Mouse (Mus musculus) midbrain, embryonic 12.5 days (tissue): Measurements from ENCODE around the gene Ccr7. TPM values are rescaled to one million over a fixed set of nuclear protein-coding genes. Genes with fewer than 3 reads are reported as not detected.

ENCODE experiments used
- ATAC-seq: fragments of 200-750 bp; cut with Nextera tagmentation; 2 replicates; pipeline ENCODE4 v1.8.0; 2017; ENCODE audit warnings: low read depth, moderate TSS enrichment, moderate library complexity; ENCODE audit not compliant: low FRiP score
- H3K27ac ChIP-seq: fragments of 300-500 bp; sonication (generic); replicated peaks from 2 replicates; pipeline ENCODE4 v1.5.1; 2016; ENCODE audit warnings: mild to moderate bottlenecking
- H3K27me3 ChIP-seq: fragments of 300-500 bp; sonication (generic); 2 replicates; pipeline ENCODE4 v1.6.1; 2016; ENCODE audit warnings: mild to moderate bottlenecking
- H3K36me3 ChIP-seq: fragments of 300-500 bp; sonication (generic); 2 replicates; pipeline ENCODE4 v1.6.1; 2016
- H3K4me1 ChIP-seq: fragments of 300-500 bp; sonication (generic); 2 replicates; pipeline ENCODE4 v1.6.1; 2016
- H3K4me2 ChIP-seq: fragments of 300-500 bp; sonication (generic); replicated peaks from 2 replicates; pipeline ENCODE4 v1.6.1; 2016; ENCODE audit warnings: mild to moderate bottlenecking, moderate library complexity
- H3K4me3 ChIP-seq: fragments of 300-500 bp; sonication (generic); 2 replicates; pipeline ENCODE4 v1.5.1; 2016; ENCODE audit warnings: mild to moderate bottlenecking
- H3K9ac ChIP-seq: fragments of 300-500 bp; sonication (generic); replicated peaks from 2 replicates; pipeline ENCODE4 v1.6.1; 2016; ENCODE audit warnings: mild to moderate bottlenecking, moderate library complexity
- H3K9me3 ChIP-seq: fragments of 300-500 bp; sonication (generic); 2 replicates; pipeline ENCODE4 v1.6.1; 2016; ENCODE audit warnings: mild to moderate bottlenecking
- WGBS: fragments of 180-500 bp; shearing (Covaris S2); methylation state at CpG from one replicate; pipeline ENCODE4 v1.1.7; 2016; 5-methylcytosine and 5-hydroxymethylcytosine counted together
- polyA plus RNA-seq: library from polyadenylated mRNA; unstranded; fragments of >200 nt; fragmentation: Nextera tagmentation; extraction: Ambion mirVana; gene quantifications from 2 replicates; pipeline ENCODE4 v1.2.1, GENCODE M21; 2016

The Ccr7 gene
- polyA plus RNA-seq, 1 experiment from 2014 or later, result 0.11 TPM

GRCm38 (mm10) chr11:99143123-99144082 lies 11.5 kb downstream of the Ccr7 start:
- H3K4me1 ChIP-seq, result peaks cover 13% of the 10 kb centered on the region

GRCm38 (mm10) chr11:99142493-99143095 lies 12.3 kb downstream of the Ccr7 start:
- Histone ChIP-seq H3K27ac (no peak overlapping the region), H3K4me3 (no peak overlapping the region), H3K4me1 (peaks cover 5% of the 10 kb centered on the region), H3K9me3 (no peaks in the 10 kb centered on the region), H3K9ac (no peak overlapping the region), H3K4me2 (no peak overlapping the region), H3K36me3 (no peaks in the 10 kb centered on the region), H3K27me3 (no peaks in the 10 kb centered on the region)
- ATAC-seq, result no peak
- 57% methylated on average over 18 of the region's 18 CpGs for WGBS

More at GRCm38 (mm10) chr11:99143123-99144082, 11.5 kb downstream of the Ccr7 start:
- no peaks in the 10 kb centered on the region for H3K27me3 ChIP-seq
- no peak overlapping the region for H3K4me2 ChIP-seq
- no peak overlapping the region for H3K4me3 ChIP-seq
- H3K27ac ChIP-seq, result no peak overlapping the region
- no peaks in the 10 kb centered on the region for H3K36me3 ChIP-seq
- no peak overlapping the region for H3K9ac ChIP-seq
- ATAC-seq, result no peak
- no peaks in the 10 kb centered on the region for H3K9me3 ChIP-seq
- WGBS, result 79% methylated on average over 16 of the region's 16 CpGs

GRCm38 (mm10) chr11:99142046-99142445 lies 12.8 kb downstream of the Ccr7 start:
- Histone ChIP-seq H3K9me3 (no peaks in the 10 kb centered on the region), H3K4me2 (no peak overlapping the region), H3K27ac (no peak overlapping the region), H3K4me3 (no peak overlapping the region), H3K9ac (no peak overlapping the region), H3K4me1 (no peaks in the 10 kb centered on the region), H3K27me3 (no peaks in the 10 kb centered on the region), H3K36me3 (no peaks in the 10 kb centered on the region)
- ATAC-seq, result no peak
- 80% methylated on average over 6 of the region's 6 CpGs for WGBS

- Histone ChIP-seq H3K36me3 (no peaks in the 10 kb centered on the region), H3K27me3 (no peaks in the 10 kb centered on the region), H3K4me2 (no peak overlapping the region), H3K4me1 (peaks cover 1% of the 10 kb centered on the region; the same call in 1 of the 2 replicates), H3K9ac (no peak overlapping the region), H3K4me3 (no peak overlapping the region), H3K9me3 (no peaks in the 10 kb centered on the region), H3K27ac (no peak overlapping the region)
- 72% methylated on average over 7 of the region's 7 CpGs for WGBS
- no peak for ATAC-seq
Observed at GRCm38 (mm10) chr11:99141600-99141999, 13.3 kb downstream of the Ccr7 start.

DNA sequence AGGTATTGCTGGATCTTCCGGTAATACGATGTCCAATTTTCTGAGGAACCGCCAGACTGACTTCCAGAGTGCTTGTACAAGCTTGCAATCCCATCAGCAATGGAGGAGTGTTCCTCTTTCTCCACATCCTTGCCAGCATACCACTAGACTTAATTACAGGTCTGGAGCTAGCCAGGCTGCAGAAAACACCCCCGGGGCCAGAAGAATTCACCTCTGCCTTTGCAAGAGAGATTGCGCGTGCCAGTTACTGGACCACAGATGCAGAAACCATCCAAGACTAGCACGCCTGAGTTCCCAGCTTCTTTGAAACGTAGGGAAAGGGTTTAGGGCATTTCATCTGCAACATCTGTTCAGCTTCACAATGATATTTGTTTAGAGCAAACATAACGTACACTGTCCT lies 15.9 kb downstream of the Ccr7 start:
- Histone ChIP-seq H3K9me3 (no peaks in the 10 kb centered on the region), H3K9ac (no peak overlapping the region), H3K4me1 (peaks cover 6% of the 10 kb centered on the region), H3K4me3 (no peak overlapping the region), H3K36me3 (no peaks in the 10 kb centered on the region), H3K4me2 (no peak overlapping the region), H3K27me3 (no peaks in the 10 kb centered on the region), H3K27ac (no peak overlapping the region)
- WGBS, result 83% methylated on average over 9 of the region's 9 CpGs
- ATAC-seq, result no peak

DNA sequence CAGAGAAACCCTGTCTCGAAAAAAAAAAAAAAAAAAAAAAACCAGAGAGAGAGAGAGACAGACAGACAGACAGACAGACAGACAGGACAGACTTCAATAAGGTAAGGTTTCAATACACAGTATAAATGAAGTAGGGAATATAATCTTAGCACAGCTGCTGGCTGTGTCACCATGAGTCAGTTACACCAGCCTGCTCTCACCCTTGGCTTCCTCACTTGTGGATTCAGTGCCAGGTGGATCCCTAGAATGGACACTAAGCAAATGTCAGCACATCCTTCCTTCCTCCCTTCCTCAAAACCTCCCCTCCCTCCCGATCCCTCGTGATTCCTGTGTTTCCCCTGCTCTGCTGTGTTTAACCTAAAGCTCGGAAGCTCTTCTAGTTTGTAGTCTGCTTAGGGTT lies 17.5 kb downstream of the Ccr7 start:
- no peaks in the 10 kb centered on the region for H3K27me3 ChIP-seq
- peaks cover 17% of the 10 kb centered on the region for H3K4me1 ChIP-seq
- H3K4me3 ChIP-seq, result no peak overlapping the region
- ATAC-seq, result no peak
- H3K4me2 ChIP-seq, result no peak overlapping the region
- H3K27ac ChIP-seq, result no peak overlapping the region
- H3K9ac ChIP-seq, result no peak overlapping the region
- WGBS, result 91% methylated on average over 3 of the region's 4 CpGs
- no peaks in the 10 kb centered on the region for H3K36me3 ChIP-seq
- no peaks in the 10 kb centered on the region for H3K9me3 ChIP-seq

GRCm38 (mm10) chr11:99136961-99137360 lies 17.9 kb downstream of the Ccr7 start:
- H3K4me1 ChIP-seq, result peaks cover 21% of the 10 kb centered on the region
- no peak overlapping the region for H3K4me3 ChIP-seq
- no peaks in the 10 kb centered on the region for H3K36me3 ChIP-seq
- no peak overlapping the region for H3K4me2 ChIP-seq
- 69% methylated on average over 4 of the region's 4 CpGs for WGBS
- H3K27me3 ChIP-seq, result no peaks in the 10 kb centered on the region
- no peak overlapping the region for H3K27ac ChIP-seq
- H3K9ac ChIP-seq, result no peak overlapping the region
- H3K9me3 ChIP-seq, result no peaks in the 10 kb centered on the region
- ATAC-seq, result no peak

DNA sequence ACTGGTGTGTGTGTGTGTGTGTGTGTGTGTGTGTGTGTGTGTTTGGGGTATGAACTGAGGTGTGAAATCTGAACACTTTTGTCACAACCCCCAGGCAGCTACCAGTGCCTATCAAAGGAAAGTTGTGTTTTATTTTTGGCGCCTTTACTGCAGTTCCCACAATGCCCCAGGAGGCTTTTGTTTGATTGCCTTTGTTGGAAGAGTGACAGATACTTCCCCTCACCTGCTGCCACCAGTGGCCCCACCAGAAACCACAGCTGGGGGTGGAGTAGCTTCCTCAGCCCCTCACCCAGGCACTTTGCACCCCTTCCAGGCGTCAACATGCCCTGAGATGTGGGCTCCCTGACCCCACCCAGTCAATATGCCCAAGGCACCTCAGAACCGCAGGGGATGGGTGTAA lies 18.5 kb downstream of the Ccr7 start:
- Histone ChIP-seq H3K9me3 (no peaks in the 10 kb centered on the region), H3K4me1 (peaks cover 27% of the 10 kb centered on the region), H3K4me2 (no peak overlapping the region), H3K9ac (no peak overlapping the region), H3K27me3 (no peaks in the 10 kb centered on the region), H3K4me3 (no peak overlapping the region), H3K27ac (no peak overlapping the region), H3K36me3 (no peaks in the 10 kb centered on the region)
- WGBS, result 66% methylated on average over 3 of the region's 3 CpGs
- ATAC-seq, result no peak

DNA sequence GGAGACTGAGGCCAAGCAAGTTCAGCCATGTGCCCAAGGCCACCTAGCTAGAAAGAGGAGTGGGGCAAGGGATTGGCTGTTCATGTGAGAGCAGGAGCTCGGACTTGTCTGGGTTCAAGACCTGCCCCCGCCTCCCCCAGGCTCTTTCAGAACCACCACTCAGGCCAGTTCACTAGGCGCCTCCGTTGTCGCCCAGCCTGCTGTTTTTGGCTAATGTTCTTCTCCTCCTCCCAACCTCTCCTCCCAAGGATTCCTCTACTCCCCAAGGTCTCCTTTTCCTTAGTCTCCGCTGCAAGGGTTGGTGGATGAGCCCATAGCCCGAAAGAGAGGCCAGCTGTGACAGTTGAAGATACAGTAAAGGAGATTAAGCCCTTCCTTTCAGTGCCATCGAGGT lies 19.8 kb downstream of the Ccr7 start:
- no peak for ATAC-seq
- WGBS, result 80% methylated on average over 8 of the region's 8 CpGs
- Histone ChIP-seq H3K9me3 (no peaks in the 10 kb centered on the region), H3K4me1 (peaks cover 28% of the 10 kb centered on the region), H3K9ac (no peak overlapping the region), H3K4me3 (no peak overlapping the region), H3K27me3 (no peaks in the 10 kb centered on the region), H3K36me3 (no peaks in the 10 kb centered on the region), H3K4me2 (no peak overlapping the region), H3K27ac (no peak overlapping the region)

DNA sequence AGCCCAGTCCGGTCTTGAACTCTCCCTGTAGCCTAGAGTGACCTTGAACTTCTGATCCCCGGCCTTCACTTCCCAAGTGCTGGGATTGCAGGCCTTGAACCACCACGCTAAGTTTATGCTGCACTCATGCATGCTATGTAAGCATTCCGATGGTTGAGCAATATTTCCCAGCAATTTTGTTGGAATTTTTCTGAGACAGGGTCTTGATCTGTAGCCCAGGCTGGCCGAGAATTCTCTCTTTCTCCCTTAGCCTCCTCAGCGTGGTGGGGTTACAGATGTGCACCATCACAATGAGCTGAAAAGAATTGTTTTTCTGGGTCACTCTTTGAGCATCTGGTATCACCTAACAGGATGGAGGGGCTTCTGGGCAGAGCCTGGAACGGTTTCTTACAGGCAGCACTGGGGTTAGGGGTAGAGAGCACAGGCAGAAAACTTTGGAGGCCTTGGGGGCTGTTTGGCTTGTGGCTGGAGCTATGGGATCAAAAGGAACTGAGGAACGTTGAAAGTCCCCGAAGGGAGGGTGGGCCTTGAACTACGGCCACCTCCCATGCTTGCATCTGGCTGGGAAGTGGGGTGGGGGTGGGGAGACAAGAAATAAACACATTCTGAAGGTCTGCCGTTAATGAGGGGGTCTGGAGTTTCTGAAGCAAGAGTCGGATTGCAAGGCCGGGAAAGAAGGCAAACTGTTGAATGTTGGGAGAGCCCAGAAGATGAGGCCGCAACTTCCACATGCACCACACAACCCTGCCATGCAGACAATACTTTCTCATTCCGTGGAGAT lies 20.4 kb downstream of the Ccr7 start:
- 76% methylated on average over 15 of the region's 15 CpGs for WGBS
- Histone ChIP-seq H3K4me2 (no peak overlapping the region), H3K27me3 (no peaks in the 10 kb centered on the region), H3K9me3 (no peaks in the 10 kb centered on the region), H3K27ac (no peak overlapping the region), H3K4me1 (peaks cover 28% of the 10 kb centered on the region), H3K36me3 (no peaks in the 10 kb centered on the region), H3K4me3 (no peak overlapping the region), H3K9ac (no peak overlapping the region)
- ATAC-seq, result no peak

GRCm38 (mm10) chr11:99133285-99133897 lies 21.5 kb downstream of the Ccr7 start:
- no peaks in the 10 kb centered on the region for H3K36me3 ChIP-seq
- H3K4me2 ChIP-seq, result no peak overlapping the region
- H3K9me3 ChIP-seq, result no peaks in the 10 kb centered on the region
- peaks cover 28% of the 10 kb centered on the region for H3K4me1 ChIP-seq
- H3K9ac ChIP-seq, result no peak overlapping the region
- no peak for ATAC-seq
- H3K27ac ChIP-seq, result no peak overlapping the region; the same call in 1 of the 2 replicates
- WGBS, result 43% methylated on average over 5 of the region's 5 CpGs
- no peaks in the 10 kb centered on the region for H3K27me3 ChIP-seq
- H3K4me3 ChIP-seq, result no peak overlapping the region
